Mouse (Mus musculus) midbrain, embryonic 14.5 days (tissue): Measurements from ENCODE around the gene Coq10b. TPM values are rescaled to one million over a fixed set of nuclear protein-coding genes. Genes with fewer than 3 reads are reported as not detected.

Source experiments
- ATAC-seq: fragments of 200-750 bp; cut with Nextera tagmentation; 2 replicates; pipeline ENCODE4 v1.8.0; 2017; ENCODE audit warnings: moderate number of reproducible peaks, moderate library complexity; ENCODE audit not compliant: low FRiP score, low TSS enrichment
- DNase-seq: peaks from one replicate; pipeline ENCODE4 v3.0.0-alpha.2; 2015
- H3K27ac ChIP-seq: fragments of 300-500 bp; sonication (generic); replicated peaks from 2 replicates; pipeline ENCODE4 v1.5.1; 2014; ENCODE audit warnings: mild to moderate bottlenecking, low read depth, low read length, moderate library complexity
- H3K27me3 ChIP-seq: fragments of 300-500 bp; sonication (generic); 2 replicates; pipeline ENCODE4 v1.6.1; 2014; ENCODE audit warnings: low read length, control low read depth, mixed read lengths; ENCODE audit not compliant: control insufficient read depth, insufficient read depth
- H3K36me3 ChIP-seq: fragments of 300-500 bp; sonication (generic); 2 replicates; pipeline ENCODE4 v1.6.1; 2014; ENCODE audit warnings: low read length, control low read depth; ENCODE audit not compliant: control insufficient read depth, insufficient read depth
- H3K4me1 ChIP-seq: fragments of 300-500 bp; sonication (generic); 2 replicates; pipeline ENCODE4 v1.6.1; 2014; ENCODE audit warnings: mild to moderate bottlenecking, antibody characterized with exemption, low read length, control low read depth; ENCODE audit not compliant: control insufficient read depth, insufficient read depth
- H3K4me2 ChIP-seq: fragments of 300-500 bp; sonication (generic); 2 replicates; pipeline ENCODE4 v1.6.1; 2014; ENCODE audit warnings: mild to moderate bottlenecking, low read length, moderate library complexity
- H3K4me3 ChIP-seq: fragments of 300-500 bp; sonication (generic); replicated peaks from 2 replicates; pipeline ENCODE4 v1.5.1; 2014; ENCODE audit warnings: low read depth, low read length
- H3K9ac ChIP-seq: fragments of 300-500 bp; sonication (generic); replicated peaks from 2 replicates; pipeline ENCODE4 v1.6.1; 2014; ENCODE audit warnings: mild to moderate bottlenecking, low read length, moderate library complexity
- H3K9me3 ChIP-seq: fragments of 300-500 bp; sonication (generic); 2 replicates; pipeline ENCODE4 v1.6.1; 2016; ENCODE audit warnings: low read length, control low read depth, mixed read lengths; ENCODE audit not compliant: control insufficient read depth
- WGBS: fragments of 180-500 bp; shearing (Covaris S2); extraction: QIAGEN DNeasy Blood & Tissue Kit; methylation state at CpG from one replicate; pipeline ENCODE4 v1.1.7; 2014; 5-methylcytosine and 5-hydroxymethylcytosine counted together
- polyA plus RNA-seq: library from polyadenylated mRNA; unstranded; fragments of >200 nt; fragmentation: Nextera tagmentation; extraction: Ambion mirVana; gene quantifications from 2 replicates; pipeline ENCODE4 v1.2.1, GENCODE M21; 2014

The Coq10b gene
- polyA plus RNA-seq, 1 experiment from 2014 or later = 38.7 TPM

DNA sequence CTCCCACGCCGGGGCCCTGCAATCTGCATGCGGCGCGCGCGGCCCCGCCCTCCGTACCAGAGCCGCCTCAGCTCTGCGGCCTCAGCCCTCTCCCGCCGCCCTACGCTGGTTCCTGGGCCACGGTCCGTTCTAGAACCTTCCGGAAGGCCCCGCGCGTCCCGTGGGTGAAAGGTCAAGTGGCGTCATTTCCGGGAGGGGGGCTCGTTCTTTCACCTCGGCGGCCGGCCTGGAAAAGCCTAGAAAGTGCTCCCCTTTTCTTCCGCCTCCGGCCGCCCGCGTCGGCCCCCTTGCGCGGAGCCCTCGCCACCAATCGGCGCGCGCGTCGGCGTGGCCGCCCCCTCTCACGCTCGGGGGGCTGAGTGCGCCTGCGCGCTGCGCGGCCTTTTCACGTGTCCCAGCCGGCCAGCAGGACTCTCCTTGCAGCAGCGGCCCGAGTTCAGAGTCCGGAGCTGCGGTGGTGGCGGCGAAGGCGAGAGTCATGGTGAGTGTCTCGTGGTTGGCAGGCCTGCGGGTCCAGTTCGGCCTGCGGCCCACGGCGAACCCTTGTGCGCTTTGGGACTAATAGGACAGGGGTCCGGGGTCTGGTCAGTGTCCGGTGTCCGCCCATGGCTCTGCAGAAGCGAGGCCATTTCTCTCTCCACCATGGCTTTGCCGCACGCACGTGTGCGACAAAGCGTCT, 35.5 kb downstream of the Coq10b start, which contains the start of the genes Hspe1 and Hspd1:
Gene Hspe1 (plus strand): TSS at position 201 of the 679 bp plus-strand sequence.
Gene Hspd1 (minus strand): TSS at position 312 of the 679 bp plus-strand sequence.
- Histone ChIP-seq H3K9ac (peak within 1 kb of the TSS; percentile 84), H3K4me1 (peaks cover 19% of the 10 kb centered on the region), H3K4me3 (peak within 1 kb of the TSS; percentile 92), H3K27me3 (no peaks in the 10 kb centered on the region), H3K4me2 (peak within 1 kb of the TSS; percentile 94), H3K36me3 (peaks cover 48% of the 10 kb centered on the region), H3K27ac (peak within 1 kb of the TSS; percentile 94), H3K9me3 (no peaks in the 10 kb centered on the region)
- WGBS = under 1% methylated on average over 74 of the region's 76 CpGs
- DNase-seq = peak; percentile 99
- ATAC-seq = peak; percentile 94

GRCm38 (mm10) chr1:55088611-55089497, 36.3 kb downstream of the Coq10b start:
- Histone ChIP-seq H3K4me3 (peak overlapping the region; percentile 92), H3K4me2 (peak overlapping the region; percentile 85), H3K9me3 (no peaks in the 10 kb centered on the region), H3K9ac (peak overlapping the region; percentile 84), H3K27me3 (no peaks in the 10 kb centered on the region), H3K36me3 (peaks cover 44% of the 10 kb centered on the region), H3K27ac (peak overlapping the region; percentile 94), H3K4me1 (peaks cover 19% of the 10 kb centered on the region)
- ATAC-seq (no peak), DNase-seq (no peak)
- whole genome bisulfite sequencing = 10% methylated on average over 16 of the region's 16 CpGs

GRCm38 (mm10) chr1:55089498-55090064, 37.0 kb downstream of the Coq10b start:
- H3K9ac ChIP-seq = no peak overlapping the region
- H3K4me2 ChIP-seq = peak overlapping the region; percentile 85
- no peaks in the 10 kb centered on the region for H3K9me3 ChIP-seq
- H3K27me3 ChIP-seq = no peaks in the 10 kb centered on the region
- no peak overlapping the region for H3K27ac ChIP-seq
- H3K4me3 ChIP-seq = peak overlapping the region; percentile 92; the same call in 1 of the 2 replicates
- DNase-seq (no peak), ATAC-seq (no peak)
- H3K4me1 ChIP-seq = peaks cover 19% of the 10 kb centered on the region
- WGBS = 90% methylated on average over 5 of the region's 5 CpGs
- peaks cover 39% of the 10 kb centered on the region for H3K36me3 ChIP-seq

- no peak overlapping the region for H3K4me2 ChIP-seq
- H3K9me3 ChIP-seq = no peaks in the 10 kb centered on the region
- ATAC-seq (no peak), DNase-seq (no peak)
- H3K27ac ChIP-seq = no peak overlapping the region
- H3K9ac ChIP-seq = no peak overlapping the region
- no peaks in the 10 kb centered on the region for H3K27me3 ChIP-seq
- H3K4me3 ChIP-seq = no peak overlapping the region
- peaks cover 30% of the 10 kb centered on the region for H3K36me3 ChIP-seq
- 83% methylated on average over 2 of the region's 2 CpGs for WGBS
- 0 out of 2 replicates have a peak, but pooled peaks cover 3% of the 10 kb centered on the region for H3K4me1 ChIP-seq
These were observed 39.5 kb downstream of the Coq10b start for GRCm38 (mm10) chr1:55092056-55092455.

GRCm38 (mm10) chr1:55092469-55092868, 39.9 kb downstream of the Coq10b start:
- ATAC-seq (no peak), DNase-seq (no peak)
- H3K27me3 ChIP-seq = no peaks in the 10 kb centered on the region
- no peak overlapping the region for H3K4me3 ChIP-seq
- H3K4me1 ChIP-seq = 0 out of 2 replicates have a peak, but pooled peaks cover 3% of the 10 kb centered on the region
- H3K9me3 ChIP-seq = no peaks in the 10 kb centered on the region
- H3K4me2 ChIP-seq = no peak overlapping the region
- no peak overlapping the region for H3K9ac ChIP-seq
- 79% methylated on average over 1 of the region's 1 CpGs for WGBS
- H3K36me3 ChIP-seq = peaks cover 30% of the 10 kb centered on the region
- H3K27ac ChIP-seq = no peak overlapping the region

DNA sequence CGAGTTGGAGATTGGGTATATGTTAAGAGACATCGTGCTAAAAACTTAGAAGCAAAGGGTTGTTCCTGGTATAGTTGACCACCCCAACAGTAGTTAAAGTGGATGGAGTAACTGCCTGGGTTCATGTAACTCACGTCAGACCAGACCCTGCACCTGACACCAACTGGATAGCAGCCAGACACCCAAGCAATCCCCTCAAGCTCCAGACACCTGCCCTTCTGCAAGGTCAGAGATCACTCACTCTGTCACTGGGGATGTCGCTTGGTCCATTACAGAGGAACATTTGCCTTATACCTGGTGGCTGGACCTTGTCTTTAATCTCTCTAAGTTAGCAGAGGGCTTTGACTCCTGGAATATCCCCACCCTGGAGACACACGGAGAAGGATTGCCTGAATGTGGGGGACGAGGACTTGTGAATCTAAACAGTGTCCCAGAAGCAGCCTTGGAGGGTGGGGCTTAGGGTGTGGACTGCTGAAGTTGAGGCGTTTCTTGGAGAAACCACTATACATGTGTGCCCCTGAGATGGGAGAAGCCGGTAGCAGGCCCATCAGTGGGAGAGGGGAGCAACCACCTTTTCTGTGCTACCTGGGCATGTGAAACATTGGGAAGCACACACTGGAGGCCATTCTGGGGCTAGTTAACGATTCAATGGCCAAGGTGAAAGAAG, 54.5 kb downstream of the Coq10b start:
- H3K9ac ChIP-seq = no peak overlapping the region
- H3K36me3 ChIP-seq = no peaks in the 10 kb centered on the region
- no peak overlapping the region for H3K4me2 ChIP-seq
- H3K9me3 ChIP-seq = no peaks in the 10 kb centered on the region
- no peak overlapping the region for H3K4me3 ChIP-seq
- H3K4me1 ChIP-seq = no peaks in the 10 kb centered on the region
- no peak for DNase-seq
- 92% methylated on average over 9 of the region's 9 CpGs for WGBS
- H3K27ac ChIP-seq = no peak overlapping the region
- no peaks in the 10 kb centered on the region for H3K27me3 ChIP-seq
- ATAC-seq = no peak

DNA sequence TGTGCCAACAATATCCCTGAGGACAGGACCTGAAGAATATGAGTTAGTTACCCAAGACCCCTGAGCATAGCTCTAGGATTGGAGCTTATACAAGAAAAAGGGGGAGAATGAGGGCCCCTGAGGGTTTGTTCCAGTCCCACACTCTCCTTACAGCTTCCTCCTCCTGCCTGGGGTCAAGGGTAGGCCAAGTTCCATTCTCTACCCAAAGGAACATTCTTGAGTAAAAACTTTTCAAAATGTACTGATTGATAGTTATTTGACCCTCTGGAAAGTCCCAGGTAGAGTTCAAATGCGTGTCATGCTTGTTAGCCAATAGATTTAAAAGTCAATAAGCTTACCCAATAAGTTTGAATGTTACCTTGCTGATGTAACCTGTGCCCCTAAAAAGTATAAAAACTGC, 55.1 kb downstream of the Coq10b start:
- Histone ChIP-seq H3K9me3 (no peaks in the 10 kb centered on the region), H3K4me3 (no peak overlapping the region), H3K27me3 (no peaks in the 10 kb centered on the region), H3K9ac (no peak overlapping the region), H3K4me1 (no peaks in the 10 kb centered on the region), H3K36me3 (no peaks in the 10 kb centered on the region), H3K4me2 (no peak overlapping the region), H3K27ac (no peak overlapping the region)
- DNase-seq (no peak), ATAC-seq (no peak)
- 89% methylated on average over 1 of the region's 1 CpGs for WGBS

- ATAC-seq = no peak
These were observed 55.9 kb downstream of the Coq10b start for GRCm38 (mm10) chr1:55108473-55108872.

More at GRCm38 (mm10) chr1:55108473-55108872, 55.9 kb downstream of the Coq10b start:
- Histone ChIP-seq H3K9me3 (no peaks in the 10 kb centered on the region), H3K4me1 (no peaks in the 10 kb centered on the region), H3K9ac (no peak overlapping the region), H3K27ac (no peak overlapping the region), H3K4me3 (no peak overlapping the region), H3K36me3 (no peaks in the 10 kb centered on the region), H3K4me2 (no peak overlapping the region), H3K27me3 (no peaks in the 10 kb centered on the region)
- DNase-seq = no peak
- WGBS = 14% methylated on average over 2 of the region's 2 CpGs
